Mouse (Mus musculus): ENCODE measurements at regions not wholly inside any gene's neighbourhood (a gene's known extent, or its start where the extent isn't known, plus 50 kb on each side); places are given as distances from the start of the nearest gene placed in this dataset.

DNA sequence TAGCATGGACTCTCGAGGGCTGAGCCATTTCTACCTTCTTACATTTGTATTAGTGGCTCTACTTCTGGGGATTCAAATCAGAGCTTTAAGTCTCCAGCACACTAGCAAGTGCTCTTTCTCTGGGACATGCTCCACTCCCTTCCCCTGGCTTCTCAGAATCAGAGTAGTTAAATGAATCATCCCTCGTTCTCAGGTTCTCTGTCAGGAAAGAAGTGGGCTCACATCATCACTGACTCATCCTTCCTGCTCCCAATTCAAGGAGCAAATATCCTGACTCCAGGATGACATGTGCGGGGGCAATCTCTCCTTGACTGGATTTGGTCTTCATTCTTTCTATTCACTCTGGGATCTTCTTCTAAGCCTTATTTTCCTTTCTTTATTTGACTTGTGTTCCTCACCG lies 266.2 kb upstream of the Slc35b3 start:
- H3K36me3 ChIP-seq (ENCODE audit: control insufficient read depth, insufficient read depth, low read length, poor library complexity, severe bottlenecking) = no peaks in the 10 kb centered on the region
- H3K4me1 ChIP-seq (ENCODE audit: control insufficient read depth, insufficient read depth, low read length) = no peaks in the 10 kb centered on the region
- no peaks in the 10 kb centered on the region for H3K27me3 ChIP-seq (ENCODE audit: control insufficient read depth, insufficient read depth, low read length, poor library complexity, severe bottlenecking)
- H3K27ac ChIP-seq (ENCODE audit: insufficient read depth, low read length) = no peak overlapping the region
- H3K9me3 ChIP-seq (replicated peaks; ENCODE audit: control insufficient read depth, insufficient read depth, low read length, poor library complexity, severe bottlenecking) = no peaks in the 10 kb centered on the region
- no peak overlapping the region for H3K4me3 ChIP-seq (ENCODE audit: low read depth, low read length)
- H3K9ac ChIP-seq (ENCODE audit: low read depth, poor library complexity, severe bottlenecking) = no peak overlapping the region
- no peak for TF ChIP-seq CTCF (IDR thresholded peaks at IDR 0.05; ENCODE audit: low read depth, low read length)
- TF ChIP-seq EP300 (IDR thresholded peaks at IDR 0.05; ENCODE audit: insufficient read depth, low read depth, low read length) = no peak
- no peak for TF ChIP-seq POLR2A (IDR thresholded peaks at IDR 0.05; ENCODE audit: insufficient read depth, low read length)

DNA sequence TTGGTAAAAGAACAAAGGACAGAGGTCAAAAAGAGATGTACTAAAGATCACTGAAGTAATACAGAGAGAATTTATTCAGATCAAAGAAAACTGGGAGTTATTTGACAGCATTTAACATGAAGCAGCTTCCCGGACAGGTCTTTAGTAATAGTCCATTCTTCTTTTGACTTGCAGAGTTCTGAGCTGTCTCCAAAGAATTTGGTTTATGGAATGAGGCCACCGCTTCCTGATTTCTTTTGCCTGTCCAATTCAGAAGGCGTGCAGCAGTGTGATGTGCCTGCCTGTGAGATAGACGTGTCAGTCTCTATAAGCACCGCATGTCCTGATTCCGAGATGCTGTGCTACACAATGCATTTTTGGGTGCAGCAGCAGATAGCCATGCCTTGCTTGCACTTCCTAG lies 265.0 kb upstream of the Slc35b3 start:
- Histone ChIP-seq H3K4me3 (ENCODE audit: low read depth, low read length) (no peak overlapping the region), H3K9ac (ENCODE audit: low read depth, poor library complexity, severe bottlenecking) (no peak overlapping the region), H3K9me3 (replicated peaks; ENCODE audit: control insufficient read depth, insufficient read depth, low read length, poor library complexity, severe bottlenecking) (no peaks in the 10 kb centered on the region), H3K27ac (ENCODE audit: insufficient read depth, low read length) (no peak overlapping the region), H3K4me1 (ENCODE audit: control insufficient read depth, insufficient read depth, low read length) (no peaks in the 10 kb centered on the region), H3K27me3 (ENCODE audit: control insufficient read depth, insufficient read depth, low read length, poor library complexity, severe bottlenecking) (no peaks in the 10 kb centered on the region), H3K36me3 (ENCODE audit: control insufficient read depth, insufficient read depth, low read length, poor library complexity, severe bottlenecking) (no peaks in the 10 kb centered on the region)
- TF ChIP-seq EP300 (IDR thresholded peaks at IDR 0.05; ENCODE audit: insufficient read depth, low read depth, low read length) (no peak), CTCF (IDR thresholded peaks at IDR 0.05; ENCODE audit: low read depth, low read length) (no peak), POLR2A (IDR thresholded peaks at IDR 0.05; ENCODE audit: insufficient read depth, low read length) (no peak)

DNA sequence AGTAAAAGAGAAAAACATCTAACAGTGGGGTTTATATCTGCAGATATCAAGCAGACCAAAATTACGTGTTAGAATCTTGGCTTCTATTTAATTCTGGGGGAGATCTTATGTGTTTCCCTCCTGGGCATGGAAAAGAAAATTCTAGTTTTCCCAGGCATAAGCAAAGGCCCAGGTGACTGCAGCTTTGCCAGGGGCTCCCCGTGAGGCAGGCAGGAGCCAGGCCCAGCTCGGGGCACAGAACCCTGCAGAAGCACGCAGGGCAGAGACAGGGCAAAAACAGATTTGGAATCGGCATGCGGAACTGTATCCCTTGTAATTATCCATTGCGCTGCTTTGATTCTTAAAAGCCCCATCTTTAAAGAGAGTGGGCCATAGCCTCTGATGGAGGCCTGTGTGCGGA lies 250.4 kb upstream of the Slc35b3 start:
- Histone ChIP-seq H3K27me3 (ENCODE audit: control insufficient read depth, insufficient read depth, low read length, poor library complexity, severe bottlenecking) (no peaks in the 10 kb centered on the region), H3K9me3 (replicated peaks; ENCODE audit: control insufficient read depth, insufficient read depth, low read length, poor library complexity, severe bottlenecking) (no peaks in the 10 kb centered on the region), H3K4me3 (ENCODE audit: low read depth, low read length) (no peak overlapping the region), H3K9ac (ENCODE audit: low read depth, poor library complexity, severe bottlenecking) (no peak overlapping the region), H3K27ac (ENCODE audit: insufficient read depth, low read length) (no peak overlapping the region), H3K36me3 (ENCODE audit: control insufficient read depth, insufficient read depth, low read length, poor library complexity, severe bottlenecking) (no peaks in the 10 kb centered on the region), H3K4me1 (ENCODE audit: control insufficient read depth, insufficient read depth, low read length) (no peaks in the 10 kb centered on the region)
- TF ChIP-seq EP300 (IDR thresholded peaks at IDR 0.05; ENCODE audit: insufficient read depth, low read depth, low read length) (no peak), CTCF (IDR thresholded peaks at IDR 0.05; ENCODE audit: low read depth, low read length) (no peak), POLR2A (IDR thresholded peaks at IDR 0.05; ENCODE audit: insufficient read depth, low read length) (no peak)

DNA sequence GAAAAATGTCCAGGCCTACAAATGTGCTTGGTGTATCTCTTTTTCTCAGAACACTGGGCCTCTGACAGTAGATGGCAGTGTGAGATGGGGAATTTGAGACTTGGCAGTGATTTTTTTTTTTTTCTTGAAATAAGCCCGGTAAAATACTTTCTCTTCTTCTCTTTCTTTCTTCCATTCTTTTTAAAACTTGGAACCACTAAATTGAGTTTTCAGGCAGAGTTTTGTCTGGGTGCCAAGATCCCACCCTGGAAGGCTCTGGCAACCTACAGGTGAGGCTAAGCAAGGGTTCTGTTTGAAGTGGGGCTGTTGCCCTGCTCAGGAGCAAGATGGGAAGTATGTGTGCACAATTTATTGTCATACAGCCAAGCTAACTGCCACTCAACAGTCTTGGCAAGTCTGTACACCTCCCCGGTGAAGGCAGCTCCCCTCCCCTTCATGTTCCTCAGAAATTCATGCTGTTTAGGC lies 223.1 kb upstream of the Slc35b3 start:
- Histone ChIP-seq H3K9me3 (replicated peaks; ENCODE audit: control insufficient read depth, insufficient read depth, low read length, poor library complexity, severe bottlenecking) (no peaks in the 10 kb centered on the region), H3K36me3 (ENCODE audit: control insufficient read depth, insufficient read depth, low read length, poor library complexity, severe bottlenecking) (no peaks in the 10 kb centered on the region), H3K4me1 (ENCODE audit: control insufficient read depth, insufficient read depth, low read length) (no peaks in the 10 kb centered on the region), H3K9ac (ENCODE audit: low read depth, poor library complexity, severe bottlenecking) (no peak overlapping the region), H3K4me3 (ENCODE audit: low read depth, low read length) (no peak overlapping the region), H3K27me3 (ENCODE audit: control insufficient read depth, insufficient read depth, low read length, poor library complexity, severe bottlenecking) (no peaks in the 10 kb centered on the region), H3K27ac (ENCODE audit: insufficient read depth, low read length) (no peak overlapping the region)
- TF ChIP-seq EP300 (IDR thresholded peaks at IDR 0.05; ENCODE audit: insufficient read depth, low read depth, low read length) (no peak), CTCF (IDR thresholded peaks at IDR 0.05; ENCODE audit: low read depth, low read length) (no peak), POLR2A (IDR thresholded peaks at IDR 0.05; ENCODE audit: insufficient read depth, low read length) (no peak)

DNA sequence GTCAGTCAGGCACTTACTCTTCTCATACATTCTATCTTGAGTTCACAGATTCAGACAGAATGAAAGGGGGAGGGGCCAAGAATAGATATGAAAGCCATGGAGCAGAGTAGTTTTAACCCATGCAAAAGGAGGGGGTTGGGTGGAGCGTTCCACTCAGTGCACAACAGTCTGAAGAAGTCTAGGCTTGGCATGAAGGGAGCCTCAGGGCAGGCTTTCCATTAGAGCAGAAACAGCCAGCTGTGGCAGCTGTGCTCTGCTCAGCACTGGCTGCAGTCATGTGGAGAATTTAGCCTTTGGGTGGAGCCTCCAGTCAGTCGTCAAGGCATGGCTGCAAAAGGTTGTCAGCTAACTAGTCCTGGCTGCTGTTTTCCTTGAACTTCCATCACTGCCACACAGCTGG lies 201.3 kb upstream of the Slc35b3 start:
- no peaks in the 10 kb centered on the region for H3K4me1 ChIP-seq (ENCODE audit: control insufficient read depth, insufficient read depth, low read length)
- H3K9me3 ChIP-seq (replicated peaks; ENCODE audit: control insufficient read depth, insufficient read depth, low read length, poor library complexity, severe bottlenecking) = no peaks in the 10 kb centered on the region
- H3K4me3 ChIP-seq (ENCODE audit: low read depth, low read length) = no peak overlapping the region
- no peak overlapping the region for H3K9ac ChIP-seq (ENCODE audit: low read depth, poor library complexity, severe bottlenecking)
- TF ChIP-seq CTCF (IDR thresholded peaks at IDR 0.05; ENCODE audit: low read depth, low read length) (no peak), EP300 (IDR thresholded peaks at IDR 0.05; ENCODE audit: insufficient read depth, low read depth, low read length) (no peak), POLR2A (IDR thresholded peaks at IDR 0.05; ENCODE audit: insufficient read depth, low read length) (no peak)
- no peaks in the 10 kb centered on the region for H3K36me3 ChIP-seq (ENCODE audit: control insufficient read depth, insufficient read depth, low read length, poor library complexity, severe bottlenecking)
- no peak overlapping the region for H3K27ac ChIP-seq (ENCODE audit: insufficient read depth, low read length)
- H3K27me3 ChIP-seq (ENCODE audit: control insufficient read depth, insufficient read depth, low read length, poor library complexity, severe bottlenecking) = no peaks in the 10 kb centered on the region

DNA sequence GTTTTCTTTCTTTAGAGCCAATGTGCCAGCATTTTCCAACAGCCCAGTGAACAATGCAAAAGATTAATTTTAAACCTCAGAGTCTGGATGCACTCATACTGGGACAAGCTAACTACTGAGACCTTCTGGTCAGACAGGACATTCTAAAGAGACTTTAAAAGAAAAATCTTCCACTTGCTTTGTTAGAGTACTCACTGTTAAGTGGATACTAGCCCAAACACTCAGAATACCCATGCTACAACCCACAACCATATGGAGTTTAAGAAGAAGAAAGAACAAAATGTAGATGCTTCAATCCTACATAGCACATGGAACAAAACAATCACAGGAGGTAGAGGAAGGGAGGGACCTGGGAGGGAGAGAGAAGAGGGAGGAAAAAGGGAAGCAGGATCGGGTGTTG lies 167.3 kb upstream of the Slc35b3 start:
- no peak overlapping the region for H3K27ac ChIP-seq (ENCODE audit: insufficient read depth, low read length)
- H3K4me3 ChIP-seq (ENCODE audit: low read depth, low read length) = no peak overlapping the region
- TF ChIP-seq POLR2A (IDR thresholded peaks at IDR 0.05; ENCODE audit: insufficient read depth, low read length) = no peak
- no peak for TF ChIP-seq EP300 (IDR thresholded peaks at IDR 0.05; ENCODE audit: insufficient read depth, low read depth, low read length)
- no peak for TF ChIP-seq CTCF (IDR thresholded peaks at IDR 0.05; ENCODE audit: low read depth, low read length)
- H3K36me3 ChIP-seq (ENCODE audit: control insufficient read depth, insufficient read depth, low read length, poor library complexity, severe bottlenecking) = no peaks in the 10 kb centered on the region
- no peaks in the 10 kb centered on the region for H3K9me3 ChIP-seq (replicated peaks; ENCODE audit: control insufficient read depth, insufficient read depth, low read length, poor library complexity, severe bottlenecking)
- no peaks in the 10 kb centered on the region for H3K27me3 ChIP-seq (ENCODE audit: control insufficient read depth, insufficient read depth, low read length, poor library complexity, severe bottlenecking)
- no peaks in the 10 kb centered on the region for H3K4me1 ChIP-seq (ENCODE audit: control insufficient read depth, insufficient read depth, low read length)
- H3K9ac ChIP-seq (ENCODE audit: low read depth, poor library complexity, severe bottlenecking) = no peak overlapping the region
